Mouse (Mus musculus) embryonic fibroblast, embryonic 13.5 days (primary cell): ENCODE measurements around the gene Plxna2. TPM values are rescaled to one million over a fixed set of nuclear protein-coding genes. Genes with fewer than 3 reads are reported as not detected.

Source experiments
- H3K27ac ChIP-seq: 2 replicates; pipeline ENCODE4 v1.5.1; 2012; ENCODE audit warnings: low read length, control low read depth, inconsistent platforms; ENCODE audit not compliant: insufficient read depth
- H3K4me1 ChIP-seq: 2 replicates; pipeline ENCODE4 v1.6.1; 2011; ENCODE audit warnings: low read length; ENCODE audit not compliant: control insufficient read depth, insufficient read depth
- H3K4me3 ChIP-seq: 2 replicates; pipeline ENCODE4 v1.5.1; 2011; ENCODE audit warnings: mild to moderate bottlenecking, control low read depth, low read length; ENCODE audit not compliant: insufficient read depth
- CTCF ChIP-seq: IDR thresholded peaks from 2 replicates; pipeline ENCODE4 v1.5.1; 2011; ENCODE audit warnings: mild to moderate bottlenecking, control low read depth, low read length, moderate library complexity, borderline replicate concordance; ENCODE audit not compliant: insufficient read depth
- POLR2A ChIP-seq: IDR thresholded peaks from 2 replicates; pipeline ENCODE4 v1.6.1; 2011; ENCODE audit warnings: low read depth, mild to moderate bottlenecking, control low read depth, low read length, moderate library complexity
- polyA plus RNA-seq: library from polyadenylated mRNA; stranded (reverse); fragments of >200 nt; gene quantifications from 2 replicates; pipeline ENCODE4 v1.2.4, GENCODE M21; 2011; ENCODE audit warnings: low read depth; ENCODE audit not compliant: missing spikeins, insufficient read length

Plxna2 gene
- polyA plus RNA-seq, 1 experiment, result 12.9 TPM

- Histone ChIP-seq H3K27ac (no peak overlapping the region), H3K4me3 (no peak overlapping the region), H3K4me1 (no peaks in the 10 kb centered on the region)
- TF ChIP-seq POLR2A, result no peak
- TF ChIP-seq CTCF, result no peak
These were observed 177.3 kb downstream of the Plxna2 start for GRCm38 (mm10) chr1:194795316-194795715.

- Histone ChIP-seq H3K4me1 (no peaks in the 10 kb centered on the region), H3K27ac (no peak overlapping the region), H3K4me3 (no peak overlapping the region)
- TF ChIP-seq CTCF (no peak), POLR2A (no peak)
These were observed 179.8 kb downstream of the Plxna2 start for GRCm38 (mm10) chr1:194797843-194798242.

DNA sequence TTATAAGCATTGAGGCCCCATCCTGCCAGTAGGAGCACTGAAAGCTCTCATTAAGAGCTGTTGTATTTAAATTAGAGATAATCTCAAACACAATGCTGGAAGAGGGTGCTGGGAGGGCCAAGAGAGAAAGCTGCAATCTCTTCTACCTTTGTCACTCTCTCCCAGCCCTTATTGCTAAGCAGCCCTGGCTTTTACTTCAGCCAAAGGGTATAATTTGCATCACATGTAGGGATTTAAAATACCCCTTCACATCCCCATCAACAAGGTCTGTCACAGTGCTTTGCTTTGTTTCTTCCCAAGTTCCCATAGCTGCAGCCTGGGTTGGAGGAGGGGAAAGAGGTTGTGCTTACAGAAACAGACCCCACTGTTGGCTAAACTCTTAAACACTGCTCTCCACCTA, 180.5 kb downstream of the Plxna2 start:
- H3K4me3 ChIP-seq, result no peak overlapping the region
- H3K27ac ChIP-seq, result no peak overlapping the region
- no peak for TF ChIP-seq CTCF
- H3K4me1 ChIP-seq, result no peaks in the 10 kb centered on the region

GRCm38 (mm10) chr1:194808261-194808660, 190.2 kb downstream of the Plxna2 start:
- TF ChIP-seq POLR2A, result no peak
- no peak for TF ChIP-seq CTCF
- H3K4me1 ChIP-seq, result no peaks in the 10 kb centered on the region
- no peak overlapping the region for H3K4me3 ChIP-seq
- no peak overlapping the region for H3K27ac ChIP-seq

DNA sequence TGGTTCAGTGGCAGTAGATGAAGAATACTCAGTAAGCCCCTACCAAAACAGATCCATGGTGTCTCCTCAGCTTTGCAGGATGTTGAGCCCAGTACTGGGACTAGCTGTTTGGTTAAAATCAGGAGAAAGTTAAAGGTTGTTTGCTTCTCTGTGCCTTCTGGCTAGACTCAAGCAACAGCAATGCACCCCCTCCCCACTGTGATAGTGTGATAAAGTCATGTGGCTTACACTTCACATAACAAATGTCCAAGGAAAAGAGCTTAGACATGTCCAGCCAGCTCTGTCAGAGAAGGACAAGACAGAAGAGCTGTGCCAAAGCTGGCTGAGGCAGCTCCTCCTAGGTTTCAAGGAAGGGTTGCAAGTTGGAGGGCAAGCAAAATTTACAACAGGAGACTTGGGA, 190.7 kb downstream of the Plxna2 start:
- H3K27ac ChIP-seq, result no peak overlapping the region
- TF ChIP-seq CTCF (no peak), POLR2A (no peak)
- H3K4me3 ChIP-seq, result no peak overlapping the region
- H3K4me1 ChIP-seq, result no peaks in the 10 kb centered on the region

DNA sequence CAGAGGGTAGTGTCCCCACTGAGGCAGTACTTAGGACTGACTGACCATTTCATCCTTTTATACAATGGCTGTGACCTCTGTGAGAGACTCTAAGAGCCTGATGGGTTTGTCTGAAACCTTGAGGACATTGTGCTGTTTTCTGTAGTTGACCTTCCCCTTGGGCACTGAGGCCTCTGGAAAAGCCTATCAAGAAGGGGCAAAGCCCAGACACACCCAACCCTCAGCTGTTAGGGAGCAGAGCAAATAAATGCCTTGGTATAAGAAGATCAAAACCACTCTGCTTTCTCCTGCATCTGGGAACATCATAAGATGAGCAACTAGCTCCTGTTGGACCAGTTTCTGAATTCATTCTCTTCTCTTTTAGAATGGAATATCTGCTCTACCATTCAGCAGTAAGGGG, 191.6 kb downstream of the Plxna2 start:
- TF ChIP-seq POLR2A (no peak), CTCF (no peak)
- Histone ChIP-seq H3K4me1 (no peaks in the 10 kb centered on the region), H3K27ac (no peak overlapping the region), H3K4me3 (no peak overlapping the region)

- Histone ChIP-seq H3K4me1 (no peaks in the 10 kb centered on the region), H3K4me3 (no peak overlapping the region), H3K27ac (no peak overlapping the region)
- TF ChIP-seq CTCF (no peak), POLR2A (no peak)
These were observed 196.2 kb downstream of the Plxna2 start for GRCm38 (mm10) chr1:194814187-194814586.

GRCm38 (mm10) chr1:194815547-194815946, 197.5 kb downstream of the Plxna2 start:
- H3K27ac ChIP-seq, result no peak overlapping the region
- no peaks in the 10 kb centered on the region; the same call in 1 of the 2 replicates for H3K4me1 ChIP-seq
- TF ChIP-seq POLR2A (no peak), CTCF (no peak)
- no peak overlapping the region for H3K4me3 ChIP-seq

- Histone ChIP-seq H3K27ac (no peak overlapping the region), H3K4me3 (no peak overlapping the region), H3K4me1 (no peaks in the 10 kb centered on the region; the same call in 1 of the 2 replicates)
- TF ChIP-seq POLR2A (no peak), CTCF (peak; percentile 92)
These were observed 198.9 kb downstream of the Plxna2 start for GRCm38 (mm10) chr1:194816913-194817312.

DNA sequence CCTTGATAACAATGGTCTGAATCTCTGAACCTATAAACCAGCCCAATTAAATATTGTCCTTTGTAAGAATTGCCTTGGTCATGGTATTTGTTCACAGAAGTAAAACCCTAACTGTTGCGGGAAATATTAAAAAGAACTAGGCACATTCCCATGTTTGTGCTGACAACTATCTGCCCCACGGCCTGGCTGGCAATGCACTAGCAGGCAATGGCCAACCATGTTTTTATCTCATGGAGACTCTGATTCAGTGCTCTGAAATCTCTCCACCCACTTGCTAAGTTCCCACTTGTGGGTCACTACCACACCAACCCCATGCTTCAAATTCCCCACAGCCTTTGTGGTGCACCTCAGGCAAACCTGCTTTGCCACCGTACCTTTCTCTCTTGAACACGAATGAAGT, 202.9 kb downstream of the Plxna2 start:
- no peak overlapping the region for H3K4me3 ChIP-seq
- H3K4me1 ChIP-seq, result no peaks in the 10 kb centered on the region; the same call in 1 of the 2 replicates
- peak overlapping the region; percentile 87 for H3K27ac ChIP-seq
- TF ChIP-seq POLR2A (no peak), CTCF (no peak)

DNA sequence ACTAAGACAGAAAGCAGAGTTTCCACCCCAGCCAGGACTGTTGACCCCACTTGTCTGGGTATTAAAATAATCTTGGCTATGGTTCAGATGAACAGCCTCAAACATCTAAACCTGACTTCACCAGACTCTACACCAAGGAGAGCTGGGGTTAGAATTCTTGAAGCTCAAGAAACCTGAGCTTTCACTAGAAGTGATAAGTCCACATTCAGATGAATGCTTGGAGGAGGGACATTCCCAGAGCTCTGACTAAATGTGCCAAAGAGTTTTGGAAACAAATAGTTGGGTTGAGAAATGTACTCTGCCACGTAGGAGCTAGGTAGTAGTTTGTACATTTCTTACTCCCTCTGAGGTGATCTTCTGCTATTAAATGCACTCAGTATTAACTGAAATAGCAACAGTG, 203.7 kb downstream of the Plxna2 start:
- TF ChIP-seq POLR2A, result no peak
- no peak for TF ChIP-seq CTCF
- no peaks in the 10 kb centered on the region; the same call in 1 of the 2 replicates for H3K4me1 ChIP-seq
- no peak overlapping the region for H3K4me3 ChIP-seq
- peak overlapping the region; percentile 87 for H3K27ac ChIP-seq
